Mouse (Mus musculus) forebrain, embryonic 14.5 days (tissue): ENCODE measurements at regions not wholly inside any gene's neighbourhood (a gene's known extent, or its start where the extent isn't known, plus 50 kb on each side); places are given as distances from the start of the nearest gene placed in this dataset.
A peak's percentile ranks its signal among the peaks of the same experiment; 100 is the strongest.

ENCODE experiments used
- ATAC-seq: fragments of 200-750 bp; cut with Nextera tagmentation; 2 replicates; pipeline ENCODE4 v1.8.0; 2017; ENCODE audit warnings: mild to moderate bottlenecking, moderate library complexity
- DNase-seq: peaks from one replicate; pipeline ENCODE4 v3.0.0-alpha.2; 2015; ENCODE audit warnings: low spot score
- H3K27ac ChIP-seq: fragments of 300-500 bp; sonication (generic); 2 replicates; pipeline ENCODE4 v1.5.1; 2014; ENCODE audit warnings: low read depth, mild to moderate bottlenecking, control low read depth, low read length, moderate library complexity
- H3K27me3 ChIP-seq: fragments of 300-500 bp; sonication (generic); replicated peaks from 2 replicates; pipeline ENCODE4 v1.6.1; 2014; ENCODE audit warnings: low read length, control low read depth, mixed read lengths; ENCODE audit not compliant: control insufficient read depth, insufficient read depth
- H3K36me3 ChIP-seq: fragments of 300-500 bp; sonication (generic); 2 replicates; pipeline ENCODE4 v1.6.1; 2014; ENCODE audit warnings: low read length, control low read depth; ENCODE audit not compliant: control insufficient read depth, insufficient read depth
- H3K4me1 ChIP-seq: fragments of 300-500 bp; sonication (generic); 2 replicates; pipeline ENCODE4 v1.6.1; 2014; ENCODE audit warnings: antibody characterized with exemption, low read length, control low read depth; ENCODE audit not compliant: control insufficient read depth, insufficient read depth
- H3K4me2 ChIP-seq: fragments of 300-500 bp; sonication (generic); 2 replicates; pipeline ENCODE4 v1.6.1; 2014; ENCODE audit warnings: mild to moderate bottlenecking, control low read depth, low read length
- H3K4me3 ChIP-seq: fragments of 300-500 bp; sonication (generic); 2 replicates; pipeline ENCODE4 v1.5.1; 2014; ENCODE audit warnings: low read depth, low read length, control low read depth
- H3K9ac ChIP-seq: fragments of 300-500 bp; sonication (generic); 2 replicates; pipeline ENCODE4 v1.6.1; 2014; ENCODE audit warnings: mild to moderate bottlenecking, low read length, control low read depth, moderate library complexity
- H3K9me3 ChIP-seq: fragments of 300-500 bp; sonication (generic); replicated peaks from 2 replicates; pipeline ENCODE4 v1.6.1; 2016; ENCODE audit warnings: low read length, control low read depth, mixed read lengths; ENCODE audit not compliant: control insufficient read depth
- WGBS: fragments of 180-500 bp; shearing (Covaris S2); extraction: QIAGEN DNeasy Blood & Tissue Kit; methylation state at CpG from one replicate; pipeline ENCODE4 v1.1.7; 2014; 5-methylcytosine and 5-hydroxymethylcytosine counted together

DNA sequence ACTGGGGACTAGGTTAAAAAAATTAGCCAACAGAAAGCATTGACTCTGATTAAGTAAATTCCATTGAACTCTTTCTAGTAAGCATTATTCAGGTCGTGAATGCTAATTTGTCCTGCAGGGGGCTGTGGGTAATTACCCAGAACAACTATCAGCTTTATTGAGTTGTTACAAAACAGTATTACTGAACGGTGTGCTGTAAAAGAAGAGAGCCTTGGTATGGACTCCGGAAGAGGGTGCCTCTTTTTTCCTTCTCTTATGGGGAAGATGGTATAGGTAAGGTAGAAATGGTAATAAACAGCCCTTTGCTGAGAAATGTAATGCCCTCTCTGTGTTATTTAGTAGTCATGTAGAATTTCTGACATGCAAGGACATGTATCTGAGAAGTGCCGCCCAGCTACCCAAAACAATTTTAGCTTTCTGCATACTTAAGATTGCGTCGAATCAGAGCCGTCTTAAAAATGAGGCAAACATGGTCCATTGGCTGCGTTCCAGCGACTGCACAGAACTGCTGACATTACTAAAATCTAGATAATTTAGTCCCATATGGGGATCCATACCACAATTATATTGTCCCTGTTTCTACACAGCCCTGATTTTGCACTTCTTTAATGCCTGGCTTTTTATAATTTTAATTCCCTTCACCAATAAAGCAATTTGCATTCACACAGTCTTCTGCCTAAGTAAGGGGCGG lies 256.7 kb upstream of the Adgrl2 start:
- no peaks in the 10 kb centered on the region for H3K27me3 ChIP-seq
- H3K36me3 ChIP-seq: no peaks in the 10 kb centered on the region
- no peak overlapping the region for H3K9ac ChIP-seq
- whole genome bisulfite sequencing: 22% methylated on average over 10 of the region's 10 CpGs
- no peak overlapping the region for H3K4me3 ChIP-seq
- peak overlapping the region; percentile 40 for H3K4me2 ChIP-seq
- DNase-seq (peak; percentile 80), ATAC-seq (peak; percentile 74)
- H3K4me1 ChIP-seq: peaks cover 10% of the 10 kb centered on the region; the same call in 1 of the 2 replicates
- peak overlapping the region; percentile 21; the same call in 1 of the 2 replicates for H3K27ac ChIP-seq
- no peaks in the 10 kb centered on the region for H3K9me3 ChIP-seq

DNA sequence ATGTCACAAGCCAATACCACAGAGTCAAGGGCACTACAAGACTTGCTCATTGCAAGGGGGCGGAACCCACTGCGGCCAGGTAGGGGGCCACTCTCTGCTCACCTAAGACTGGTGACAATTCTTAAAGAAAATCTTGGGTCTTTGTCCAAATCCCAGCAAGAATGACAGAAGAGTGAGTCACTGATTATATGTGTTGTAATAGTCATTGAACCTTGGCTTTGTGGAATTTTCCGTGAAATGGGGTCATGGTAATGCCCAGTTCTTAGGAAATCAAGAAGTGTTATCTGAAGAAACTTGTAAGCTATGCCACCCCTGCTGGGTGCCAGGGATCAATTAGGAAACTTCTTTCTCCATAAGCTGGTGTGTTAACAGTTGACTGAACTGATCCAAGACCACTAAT lies 249.3 kb upstream of the Adgrl2 start:
- Histone ChIP-seq H3K27ac (no peak overlapping the region), H3K9me3 (no peaks in the 10 kb centered on the region), H3K27me3 (no peaks in the 10 kb centered on the region), H3K9ac (no peak overlapping the region), H3K4me3 (no peak overlapping the region), H3K4me2 (no peak overlapping the region), H3K36me3 (no peaks in the 10 kb centered on the region), H3K4me1 (no peaks in the 10 kb centered on the region)
- 88% methylated on average over 3 of the region's 3 CpGs for WGBS
- ATAC-seq (no peak), DNase-seq (no peak)

DNA sequence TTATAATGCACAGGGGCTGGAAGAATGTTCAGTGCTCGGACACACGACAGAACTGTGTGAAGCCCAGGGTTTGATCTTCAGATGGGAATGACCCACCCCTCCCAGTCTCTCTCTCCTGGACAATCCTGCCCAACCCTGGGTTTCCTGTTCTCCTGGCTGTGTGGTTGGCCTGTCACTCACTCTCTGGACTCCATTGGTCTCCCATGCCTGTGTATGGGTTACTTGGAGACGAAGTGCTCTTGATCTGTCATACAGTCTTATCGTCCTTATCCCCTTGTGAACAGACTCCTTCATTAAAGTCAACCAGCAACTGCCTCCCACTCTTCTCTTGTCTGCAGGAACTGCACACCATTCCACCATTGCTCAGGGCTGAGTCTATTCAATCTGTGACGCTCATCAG lies 247.7 kb upstream of the Adgrl2 start:
- Histone ChIP-seq H3K4me1 (no peaks in the 10 kb centered on the region), H3K9ac (no peak overlapping the region), H3K36me3 (no peaks in the 10 kb centered on the region), H3K9me3 (no peaks in the 10 kb centered on the region), H3K27me3 (no peaks in the 10 kb centered on the region), H3K27ac (no peak overlapping the region), H3K4me3 (no peak overlapping the region), H3K4me2 (no peak overlapping the region)
- 87% methylated on average over 5 of the region's 5 CpGs for WGBS
- ATAC-seq: no peak
- no peak for DNase-seq

DNA sequence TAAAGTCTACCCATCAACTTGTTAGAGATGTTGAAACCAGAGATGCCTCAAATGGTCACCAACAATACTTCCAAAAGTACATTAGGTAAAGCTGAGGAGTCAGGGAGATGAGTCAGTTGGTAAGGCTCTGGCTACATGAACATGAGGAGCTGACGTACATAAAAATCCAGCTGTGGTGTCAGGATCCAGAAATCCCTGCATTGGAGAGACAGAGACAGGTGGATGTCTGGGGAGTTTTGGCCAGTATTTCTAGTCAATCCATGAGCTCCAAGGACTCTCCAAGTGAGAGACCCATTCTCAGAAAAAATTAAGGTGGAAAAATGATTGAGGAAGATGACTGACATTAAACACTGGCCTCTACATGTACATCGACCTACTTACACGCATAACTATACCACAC lies 244.8 kb upstream of the Adgrl2 start:
- 96% methylated on average over 3 of the region's 3 CpGs for WGBS
- no peak for ATAC-seq

DNA sequence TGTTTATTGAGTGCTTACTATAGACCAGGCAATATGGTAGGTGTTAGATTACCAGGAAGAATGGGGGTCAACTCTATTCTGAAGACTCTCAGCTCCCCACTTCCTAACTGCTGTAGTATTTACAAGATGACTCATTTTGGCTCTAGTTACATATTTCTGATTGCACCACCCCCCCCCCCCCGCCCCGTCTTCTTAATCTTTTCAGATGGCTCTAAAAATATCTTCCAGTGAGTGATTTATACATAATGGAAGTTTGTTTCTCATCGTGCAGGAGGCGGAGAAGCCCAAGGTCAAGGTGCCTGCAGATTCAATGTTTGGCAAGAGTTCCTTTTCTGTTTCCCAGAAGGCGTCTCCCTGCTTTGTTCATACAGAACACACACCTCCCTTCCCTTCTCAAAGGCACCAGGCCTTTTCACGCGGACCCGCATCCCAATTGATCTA lies 243.4 kb upstream of the Adgrl2 start:
- Histone ChIP-seq H3K27me3 (no peaks in the 10 kb centered on the region), H3K27ac (no peak overlapping the region), H3K4me1 (no peaks in the 10 kb centered on the region), H3K9me3 (no peaks in the 10 kb centered on the region), H3K4me3 (no peak overlapping the region), H3K4me2 (no peak overlapping the region), H3K9ac (no peak overlapping the region), H3K36me3 (no peaks in the 10 kb centered on the region)
- no peak for DNase-seq
- 71% methylated on average over 8 of the region's 8 CpGs for WGBS
- no peak for ATAC-seq

More for the DNA sequence above, 244.8 kb upstream of the Adgrl2 start:
- no peak overlapping the region for H3K4me2 ChIP-seq
- no peaks in the 10 kb centered on the region for H3K4me1 ChIP-seq
- no peak for DNase-seq
- no peaks in the 10 kb centered on the region for H3K9me3 ChIP-seq
- no peak overlapping the region for H3K9ac ChIP-seq
- no peaks in the 10 kb centered on the region for H3K27me3 ChIP-seq
- no peaks in the 10 kb centered on the region for H3K36me3 ChIP-seq
- no peak overlapping the region for H3K27ac ChIP-seq
- no peak overlapping the region for H3K4me3 ChIP-seq

DNA sequence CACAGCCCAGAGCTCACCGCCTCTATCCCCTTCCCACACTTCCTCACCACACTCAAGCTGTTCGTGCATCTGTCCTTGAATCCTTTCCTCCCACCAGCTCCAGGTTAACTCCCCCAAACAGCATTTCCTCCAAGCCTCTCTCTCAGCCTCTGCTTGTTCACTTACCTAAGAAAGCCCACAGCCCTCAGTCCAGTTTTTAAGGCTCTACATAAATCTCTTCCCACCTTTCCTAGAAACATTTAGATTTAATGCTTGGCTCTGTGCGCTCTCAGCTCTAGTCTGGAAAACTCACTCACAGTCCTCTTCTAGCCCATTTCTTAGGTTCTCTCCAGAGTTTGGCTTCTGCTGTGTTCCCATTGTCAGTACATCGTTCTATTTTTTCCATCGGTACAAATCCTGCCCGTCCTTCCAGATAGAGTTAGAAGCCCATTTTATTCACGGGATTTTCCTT lies 242.9 kb upstream of the Adgrl2 start:
- Histone ChIP-seq H3K4me1 (no peaks in the 10 kb centered on the region), H3K27ac (no peak overlapping the region)
- 81% methylated on average over 7 of the region's 7 CpGs for WGBS

DNA sequence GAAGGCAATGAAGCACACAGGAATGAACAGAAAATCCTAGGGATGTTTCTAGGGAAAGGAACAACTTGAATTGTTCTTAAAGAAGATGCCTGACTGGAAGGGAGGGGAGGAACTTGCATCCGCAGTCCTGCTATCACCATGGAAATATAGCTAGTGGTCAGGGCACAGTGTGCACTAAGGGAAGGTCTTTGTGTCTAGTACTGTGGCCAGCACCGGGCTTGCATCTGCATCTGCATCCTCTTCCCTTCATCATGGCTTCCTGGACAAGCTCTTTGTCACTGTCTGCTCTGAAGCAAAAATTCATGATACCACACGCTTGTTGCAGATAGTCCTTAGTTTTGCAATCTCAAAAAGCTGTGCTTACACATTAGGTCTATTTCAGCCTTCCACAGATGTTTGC lies 241.0 kb upstream of the Adgrl2 start:
- Histone ChIP-seq H3K36me3 (no peaks in the 10 kb centered on the region), H3K4me3 (no peak overlapping the region), H3K4me2 (no peak overlapping the region), H3K9me3 (no peaks in the 10 kb centered on the region), H3K9ac (no peak overlapping the region), H3K27me3 (no peaks in the 10 kb centered on the region), H3K27ac (no peak overlapping the region), H3K4me1 (no peaks in the 10 kb centered on the region)
- ATAC-seq (no peak), DNase-seq (no peak)
- whole genome bisulfite sequencing: 93% methylated on average over 3 of the region's 3 CpGs

More for the DNA sequence above, 242.9 kb upstream of the Adgrl2 start:
- no peaks in the 10 kb centered on the region for H3K9me3 ChIP-seq
- H3K36me3 ChIP-seq: no peaks in the 10 kb centered on the region
- no peak overlapping the region for H3K4me2 ChIP-seq
- H3K9ac ChIP-seq: no peak overlapping the region
- ATAC-seq (no peak), DNase-seq (no peak)
- H3K27me3 ChIP-seq: no peaks in the 10 kb centered on the region
- no peak overlapping the region for H3K4me3 ChIP-seq

DNA sequence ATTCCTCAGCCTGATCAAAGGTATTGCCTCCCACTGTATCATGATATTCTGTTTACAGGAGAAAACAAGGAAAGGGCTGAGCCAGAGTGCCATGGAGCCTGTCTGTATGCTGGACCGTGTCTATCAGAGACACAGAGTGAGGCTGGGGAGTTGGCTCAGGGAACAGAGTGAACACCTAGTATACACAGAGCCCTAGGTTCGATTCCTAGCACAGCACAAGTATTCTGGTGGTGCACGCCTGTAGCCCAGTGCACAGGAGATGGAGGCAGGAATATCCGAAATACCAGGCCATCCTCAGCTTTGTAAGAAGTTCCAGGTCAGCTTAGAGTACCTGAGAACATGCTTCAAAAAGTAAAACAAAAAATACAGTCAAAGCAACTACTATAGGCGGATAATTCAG lies 237.2 kb upstream of the Adgrl2 start:
- ATAC-seq (no peak), DNase-seq (no peak)
- Histone ChIP-seq H3K4me2 (no peak overlapping the region), H3K27me3 (no peaks in the 10 kb centered on the region), H3K36me3 (no peaks in the 10 kb centered on the region), H3K9ac (no peak overlapping the region), H3K9me3 (no peaks in the 10 kb centered on the region), H3K27ac (no peak overlapping the region), H3K4me1 (no peaks in the 10 kb centered on the region), H3K4me3 (no peak overlapping the region)
- WGBS: 89% methylated on average over 5 of the region's 5 CpGs

DNA sequence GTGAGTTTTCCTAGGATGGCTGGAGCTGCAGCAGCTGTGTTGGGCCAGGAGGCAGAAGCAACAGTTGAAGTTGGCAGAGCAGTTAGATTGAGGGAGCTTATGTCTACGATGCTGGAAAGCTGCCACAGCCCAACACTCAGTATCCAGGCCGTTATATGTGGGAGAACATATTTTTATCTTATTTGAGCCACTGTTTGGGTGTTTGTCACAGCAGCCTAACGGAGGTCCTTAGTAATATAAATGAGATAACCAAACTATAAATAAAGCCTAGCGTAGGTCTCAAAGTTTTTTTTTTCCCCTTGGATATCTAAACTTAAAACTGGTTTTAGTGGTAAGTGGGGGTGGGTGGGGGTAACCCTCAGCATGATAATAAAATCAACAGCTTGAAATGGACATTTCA lies 236.4 kb upstream of the Adgrl2 start:
- no peak overlapping the region for H3K9ac ChIP-seq
- H3K9me3 ChIP-seq: no peaks in the 10 kb centered on the region
- no peak for ATAC-seq
- H3K36me3 ChIP-seq: no peaks in the 10 kb centered on the region
- H3K4me2 ChIP-seq: no peak overlapping the region
- H3K27me3 ChIP-seq: no peaks in the 10 kb centered on the region
- no peak for DNase-seq
- WGBS: 71% methylated on average over 4 of the region's 4 CpGs
- H3K4me3 ChIP-seq: no peak overlapping the region
- no peaks in the 10 kb centered on the region for H3K4me1 ChIP-seq
- no peak overlapping the region for H3K27ac ChIP-seq
